Mouse (Mus musculus): ENCODE data around the gene Ccm2l.

GRCm38 (mm10) chr2:153016786-153017185, 49.0 kb upstream of the Ccm2l start:
- TF ChIP-seq CTCF (IDR thresholded peaks at IDR 0.05; ENCODE audit: insufficient read depth, low read depth, low read length): no peak
- no peak for TF ChIP-seq POLR2A (IDR thresholded peaks at IDR 0.05; ENCODE audit: insufficient read depth, low read depth, low read length)

Data from olfactory bulb, adult 2 months (tissue).